Mouse (Mus musculus): ENCODE measurements at regions not wholly inside any gene's neighbourhood (a gene's known extent, or its start where the extent isn't known, plus 50 kb on each side); places are given as distances from the start of the nearest gene placed in this dataset.

DNA sequence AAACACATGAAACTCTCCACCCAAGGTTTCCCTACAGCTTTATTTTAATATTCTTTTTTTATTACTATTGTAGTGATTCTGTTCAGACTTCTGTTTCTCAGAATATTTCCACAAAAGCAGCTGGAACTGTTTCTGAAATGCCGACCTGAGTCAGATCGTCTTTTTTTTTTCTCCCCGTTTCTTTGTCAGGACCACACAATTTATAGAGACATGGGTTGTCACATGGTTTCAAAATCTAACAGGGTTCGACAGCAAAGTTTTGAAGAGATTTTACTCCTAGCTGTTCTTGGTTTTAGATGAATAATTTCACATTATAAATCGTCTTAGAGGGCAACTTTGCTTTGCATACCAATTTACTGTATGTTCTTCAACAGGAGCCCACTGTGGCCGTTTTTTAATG, 84.0 kb upstream of the Ralgps2 start:
- no peak for TF ChIP-seq CTCF (IDR thresholded peaks at IDR 0.05; ENCODE audit: low read depth)
- no peak for TF ChIP-seq EP300 (IDR thresholded peaks at IDR 0.05; ENCODE audit: low read depth)
